Mouse (Mus musculus): ENCODE results near the gene Prl8a2. TPM values are rescaled to one million over a fixed set of nuclear protein-coding genes. Genes with fewer than 3 reads are reported as not detected.

Gene Prl8a2
- polyA plus RNA-seq (2015; fragmentation: Illumina TruSeq; extraction: RNeasy Lipid Tissue Mini Kit (QIAGEN cat#74804); ENCODE audit: insufficient read depth, low replicate concordance) = not detected

GRCm38 (mm10) chr13:27345373-27345772 lies at the start of gene Prl8a2:
TSS of gene Prl8a2 (plus strand) at chr13:27345673.

DNA sequence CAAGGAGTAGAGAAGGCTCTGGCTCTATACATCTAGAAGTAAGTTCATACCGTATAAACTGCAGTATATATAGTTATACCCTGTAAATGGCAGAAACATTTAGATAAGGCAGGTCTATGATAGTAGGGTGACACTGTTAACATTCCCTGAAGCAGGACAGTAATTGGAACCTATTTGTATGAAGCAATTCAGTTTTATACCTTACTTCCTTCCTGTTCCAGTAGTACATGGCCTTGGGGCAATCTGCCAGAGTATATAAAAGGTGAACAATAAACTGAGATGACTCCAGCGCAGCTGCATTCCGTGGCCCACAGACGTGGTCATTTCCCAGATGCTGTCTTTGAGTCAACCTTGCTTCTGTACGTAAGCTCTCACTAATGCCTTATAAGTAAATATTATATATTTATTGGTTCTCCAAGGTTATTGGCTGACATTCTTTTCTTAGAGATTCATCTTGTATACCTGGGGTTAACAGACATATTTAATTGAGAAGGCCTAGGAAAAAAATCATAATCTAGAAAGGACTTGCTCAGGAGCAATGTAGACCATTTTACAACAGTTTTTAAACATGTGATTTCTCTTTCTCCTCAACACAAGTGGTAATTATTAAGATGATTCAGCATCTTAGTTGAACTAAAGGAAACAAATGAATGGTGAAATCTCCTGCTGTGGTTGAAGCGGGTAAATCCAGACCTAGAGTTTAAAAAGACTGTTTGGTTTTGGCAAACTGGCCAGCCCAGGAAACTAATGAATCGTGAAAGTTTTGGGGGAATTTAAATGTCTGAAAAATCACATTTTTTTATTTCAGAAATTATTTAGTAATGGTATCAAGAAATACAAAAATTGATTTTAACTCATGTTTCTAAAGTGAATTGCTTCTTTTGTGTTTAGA lies 32.9 kb upstream of the Prl8a2 start, which contains the start of gene Prl6a1:
TSS of gene Prl6a1 (plus strand) at position 294 of the 892 bp plus-strand sequence.

GRCm38 (mm10) chr13:27390746-27391145 lies 45.3 kb downstream of the Prl8a2 start, which contains the start of gene Prl2b1:
TSS of gene Prl2b1 (minus strand) at chr13:27390846.

Other genes starting within 250 kb of the Prl8a2 start
- gene Prl3d2, start 224.0 kb upstream of the Prl8a2 start, polyA plus RNA-seq (2015; fragmentation: Illumina TruSeq; extraction: RNeasy Lipid Tissue Mini Kit (QIAGEN cat#74804); ENCODE audit: insufficient read depth, low replicate concordance) = not detected
- not detected for gene Prl3d3, start 188.9 kb upstream of the Prl8a2 start, polyA plus RNA-seq (2015; fragmentation: Illumina TruSeq; extraction: RNeasy Lipid Tissue Mini Kit (QIAGEN cat#74804); ENCODE audit: insufficient read depth, low replicate concordance)
- not detected for gene Prl3c1, start 149.0 kb upstream of the Prl8a2 start, polyA plus RNA-seq (2015; fragmentation: Illumina TruSeq; extraction: RNeasy Lipid Tissue Mini Kit (QIAGEN cat#74804); ENCODE audit: insufficient read depth, low replicate concordance)
- not detected for gene Prl3b1, start 103.8 kb upstream of the Prl8a2 start, polyA plus RNA-seq (2015; fragmentation: Illumina TruSeq; extraction: RNeasy Lipid Tissue Mini Kit (QIAGEN cat#74804); ENCODE audit: insufficient read depth, low replicate concordance)
- gene Prl3a1, start 86.2 kb upstream of the Prl8a2 start, polyA plus RNA-seq (2015; fragmentation: Illumina TruSeq; extraction: RNeasy Lipid Tissue Mini Kit (QIAGEN cat#74804); ENCODE audit: insufficient read depth, low replicate concordance) = not detected
- gene Prl6a1, start 33.0 kb upstream of the Prl8a2 start, polyA plus RNA-seq (2015; fragmentation: Illumina TruSeq; extraction: RNeasy Lipid Tissue Mini Kit (QIAGEN cat#74804); ENCODE audit: insufficient read depth, low replicate concordance) = not detected
- gene Prl2b1, start 45.2 kb downstream of the Prl8a2 start, polyA plus RNA-seq (2015; fragmentation: Illumina TruSeq; extraction: RNeasy Lipid Tissue Mini Kit (QIAGEN cat#74804); ENCODE audit: insufficient read depth, low replicate concordance) = not detected
- not detected for gene Prl8a6, start 93.0 kb downstream of the Prl8a2 start, polyA plus RNA-seq (2015; fragmentation: Illumina TruSeq; extraction: RNeasy Lipid Tissue Mini Kit (QIAGEN cat#74804); ENCODE audit: insufficient read depth, low replicate concordance)
- gene Prl8a8, start 167.5 kb downstream of the Prl8a2 start, polyA plus RNA-seq (2015; fragmentation: Illumina TruSeq; extraction: RNeasy Lipid Tissue Mini Kit (QIAGEN cat#74804); ENCODE audit: insufficient read depth, low replicate concordance) = not detected
- gene Prl8a9, start 218.9 kb downstream of the Prl8a2 start, polyA plus RNA-seq (2015; fragmentation: Illumina TruSeq; extraction: RNeasy Lipid Tissue Mini Kit (QIAGEN cat#74804); ENCODE audit: insufficient read depth, low replicate concordance) = not detected
- not detected for gene Prl8a1, start 236.5 kb downstream of the Prl8a2 start, polyA plus RNA-seq (2015; fragmentation: Illumina TruSeq; extraction: RNeasy Lipid Tissue Mini Kit (QIAGEN cat#74804); ENCODE audit: insufficient read depth, low replicate concordance)

Measured in spleen, adult 10 weeks (tissue).